In the genomic region with DNA sequence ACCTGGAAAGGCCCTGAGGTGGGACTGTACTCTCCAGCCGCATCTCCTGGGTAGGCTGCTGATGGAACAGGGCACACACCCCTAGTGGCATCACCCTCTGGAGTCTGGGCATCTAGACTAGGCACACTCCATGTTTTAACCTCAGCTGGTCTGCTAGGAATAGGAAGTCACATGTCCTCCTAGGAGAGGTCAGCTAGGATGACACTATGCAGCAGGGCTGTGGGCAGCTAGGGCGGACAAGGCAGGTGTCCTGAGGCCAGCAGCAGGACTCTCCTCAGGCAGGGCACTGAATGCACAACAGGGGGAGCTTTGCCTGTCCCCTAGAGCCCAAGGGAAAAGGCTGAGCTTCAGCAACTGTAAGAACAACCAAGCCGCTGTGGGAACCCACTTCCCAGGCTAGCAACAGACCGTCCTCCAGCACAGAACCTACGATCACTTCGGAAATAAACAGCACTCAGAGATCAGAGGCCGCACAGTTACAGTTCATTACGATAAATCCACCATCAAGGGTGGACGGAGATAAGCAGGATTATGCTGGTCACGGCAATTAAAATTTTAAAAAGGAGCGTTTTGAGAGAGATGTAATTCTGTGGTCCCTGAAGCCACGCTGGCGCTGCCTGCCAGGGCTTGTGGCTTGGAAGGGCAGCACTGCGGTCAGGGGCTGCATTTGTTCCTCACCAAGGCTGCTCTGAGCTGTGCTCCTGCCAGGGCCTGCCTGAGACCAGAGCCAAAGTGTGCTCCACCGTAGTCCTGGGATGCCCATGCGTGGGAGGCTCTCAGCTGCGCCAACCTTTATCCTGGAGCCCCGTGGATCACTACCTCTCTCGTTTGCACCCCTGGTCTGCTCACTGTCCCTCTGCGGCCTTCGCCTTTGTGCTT, we compare ENCODE assay signal across 17 mouse cellular contexts. TPM values are rescaled to one million over a fixed set of nuclear protein-coding genes. Genes with fewer than 3 reads are reported as not detected.
DNase-seq lines count a peak whose midpoint lies in the region; ATAC-seq and TF ChIP-seq lines count a peak whose summit lies in the region.
"Had no signal": no experiment of that assay in that cellular context is flagged by ENCODE, and none has a peak within 500 bp of the region (broad histone marks: within the 10 kb centered on the region; RNA-seq: fewer than 3 reads in every experiment).

No protein-coding gene starts in this region.

- no peak overlapping the region for H3K4me3 ChIP-seq in layer of hippocampus, adult 2 months
- H3K4me3 ChIP-seq in hindbrain, embryonic 13.5 days = no peak overlapping the region
- H3K4me3 ChIP-seq in midbrain, postnatal 0 days (ENCODE audit: low read depth, low read length) = no peak overlapping the region
- H3K4me3 ChIP-seq: forebrain, embryonic 13.5 days; limb, embryonic 15.5 days had no signal

- H3K4me1 ChIP-seq in hindbrain, embryonic 13.5 days (replicated peaks) = peaks cover 41% of the 10 kb centered on the region
- H3K4me1 ChIP-seq in midbrain, postnatal 0 days (ENCODE audit: insufficient read depth, low read length) = peaks cover 22% of the 10 kb centered on the region; the same call in 1 of the 2 replicates

- no peak overlapping the region for H3K9ac ChIP-seq in hindbrain, embryonic 13.5 days
- no peak overlapping the region for H3K9ac ChIP-seq in midbrain, postnatal 0 days (replicated peaks; ENCODE audit: low read length, poor library complexity, severe bottlenecking)
- H3K9ac ChIP-seq: limb, embryonic 15.5 days; lung, embryonic 14.5 days had no signal

- H3K4me2 ChIP-seq in hindbrain, embryonic 13.5 days = no peak overlapping the region
- H3K4me2 ChIP-seq in midbrain, postnatal 0 days (ENCODE audit: low read depth, low read length, poor library complexity, severe bottlenecking) = no peak overlapping the region
- H3K4me2 ChIP-seq: forebrain, embryonic 13.5 days; limb, embryonic 15.5 days; lung, embryonic 14.5 days had no signal

- H3K9me3 ChIP-seq in hindbrain, embryonic 13.5 days = no peaks in the 10 kb centered on the region
- no peaks in the 10 kb centered on the region for H3K9me3 ChIP-seq in midbrain, postnatal 0 days (ENCODE audit: low read length)
- H3K9me3 ChIP-seq: forebrain, embryonic 13.5 days; limb, embryonic 15.5 days had no signal

- H3K36me3 ChIP-seq in hindbrain, embryonic 13.5 days = no peaks in the 10 kb centered on the region
- no peaks in the 10 kb centered on the region for H3K36me3 ChIP-seq in midbrain, postnatal 0 days (ENCODE audit: insufficient read depth, low read length)
- H3K36me3 ChIP-seq: limb, embryonic 15.5 days had no signal

- DNase-seq in cerebellum, postnatal 10 days = peak; percentile 31 to 49
- DNase-seq in cerebellum, adult 8-10 months = no peak
- no peak for DNase-seq in layer of hippocampus, adult 2 months (ENCODE audit: low spot score in 2 of 2)
- DNase-seq in layer of hippocampus, postnatal 25 days (ENCODE audit: extremely low spot score in 1 of 2, low spot score in 1 of 2) = no peak
- DNase-seq in midbrain, postnatal 0 days (ENCODE audit: low spot score) = peak; percentile 10
- no peak for DNase-seq in spleen, postnatal 36 days (ENCODE audit: low spot score in 2 of 2)
- DNase-seq: cerebellum, adult 9-10 months; kidney, adult 9 months; lung, embryonic 14.5 days; thymus, adult 18-20 months had no signal

- 71% methylated on average over 21 of the region's 21 CpGs for WGBS in hindbrain, embryonic 13.5 days
- WGBS in midbrain, postnatal 0 days = 41% methylated on average over 21 of the region's 21 CpGs

- no peak overlapping the region for H3K27ac ChIP-seq in layer of hippocampus, adult 2 months
- no peak overlapping the region; the same call in 1 of the 2 replicates for H3K27ac ChIP-seq in hindbrain, embryonic 13.5 days
- no peak overlapping the region for H3K27ac ChIP-seq in midbrain, postnatal 0 days (ENCODE audit: low read depth, low read length)
- H3K27ac ChIP-seq: forebrain, embryonic 13.5 days; limb, embryonic 15.5 days had no signal

- ATAC-seq in hindbrain, embryonic 13.5 days (ENCODE audit: low FRiP score) = peak; percentile 38; the same call in 1 of the 2 replicates
- peak; percentile 38; the same call in 1 of the 2 replicates for ATAC-seq in midbrain, postnatal 0 days (ENCODE audit: low FRiP score)
- ATAC-seq in granulocyte monocyte progenitor cell, adult 5-6 weeks (replicated peaks; ENCODE audit: poor library complexity, severe bottlenecking) = no peak

- TF ChIP-seq CTCF in layer of hippocampus, adult 2 months (conservative IDR thresholded peaks at IDR 0.05) = 0 out of 2 replicates have a peak, but pooled peaks have one; percentile 6
- TF ChIP-seq CTCF in midbrain, postnatal 0 days (IDR thresholded peaks at IDR 0.05) = peak; percentile 23; the same call in 1 of the 2 replicates

- H3K27me3 ChIP-seq in hindbrain, embryonic 13.5 days = 0 out of 2 replicates have a peak, but pooled peaks cover 8% of the 10 kb centered on the region
- H3K27me3 ChIP-seq in midbrain, postnatal 0 days (ENCODE audit: insufficient read depth, low read length) = no peaks in the 10 kb centered on the region
- H3K27me3 ChIP-seq: forebrain, embryonic 13.5 days; limb, embryonic 15.5 days had no signal

RNA-seq across cellular contexts. Expression of a gene that starts 38.2 kb away (rescaled TPM):
- total RNA-seq in layer of hippocampus, adult 2 months (2021) = not detected
- not detected for total RNA-seq in layer of hippocampus, postnatal 25 days (2021)
- not detected in 2 replicates for polyA plus RNA-seq in hindbrain, embryonic 13.5 days (2015; fragmentation: Nextera tagmentation; extraction: Ambion mirVana)
- total RNA-seq in midbrain, postnatal 0 days (2014; rRNA removed) = 0.55 TPM in 1 of 2 replicates, not detected in the other
- polyA plus RNA-seq in midbrain, postnatal 0 days (2015; fragmentation: Nextera tagmentation; extraction: Ambion mirVana) = not detected in 2 replicates
- not detected in 2 replicates for total RNA-seq in granulocyte monocyte progenitor cell, adult 5-6 weeks (2014; fragmentation: Nextera tagmentation)
- not detected in 2 replicates for total RNA-seq in granulocyte monocyte progenitor cell, adult 5-6 weeks (2017)
- total RNA-seq: adrenal gland, adult 18-20 months; left cerebral cortex, adult 8-10 months had no signal
- polyA plus RNA-seq: heart, embryonic 14.5 days had no signal

Comparison
In these comparisons a context has a peak if more than half of its experiments do, and no peak if none do; other contexts are left out.
1. DNase-seq: peak in cerebellum, postnatal 10 days (2 of 2) and midbrain, postnatal 0 days (single experiment); none in cerebellum, adult 8-10 months (single experiment), layer of hippocampus, adult 2 months (0 of 2), layer of hippocampus, postnatal 25 days (0 of 2) and spleen, postnatal 36 days (0 of 2).